Mouse (Mus musculus): ENCODE measurements at regions not wholly inside any gene's neighbourhood (a gene's known extent, or its start where the extent isn't known, plus 50 kb on each side); places are given as distances from the start of the nearest gene placed in this dataset.

DNA sequence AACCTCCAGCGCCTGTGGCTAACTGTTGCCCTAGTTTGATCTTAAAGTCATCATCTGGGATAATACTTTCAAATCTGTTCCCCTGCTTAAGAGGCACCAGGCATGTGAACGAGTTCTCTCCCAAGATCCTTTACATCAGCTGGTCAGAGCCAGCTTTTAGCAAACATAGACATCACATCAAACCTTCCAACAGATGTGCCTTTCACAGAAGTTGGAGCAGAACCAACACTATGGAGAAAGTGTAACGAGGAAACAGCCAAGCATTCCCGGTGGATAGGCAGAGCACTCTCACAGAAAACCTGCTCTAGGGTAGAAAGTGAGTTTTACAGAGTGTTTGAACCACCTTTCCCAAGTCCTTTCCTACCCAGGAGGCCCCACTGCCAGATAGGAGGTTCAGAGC is 244.7 kb upstream of the Thbs1 start:
- H3K36me3 ChIP-seq (ENCODE audit: control insufficient read depth, insufficient read depth, low read length), result no peaks in the 10 kb centered on the region
- no peaks in the 10 kb centered on the region for H3K27me3 ChIP-seq (replicated peaks; ENCODE audit: control insufficient read depth, insufficient read depth, low read length)
- H3K4me3 ChIP-seq (ENCODE audit: insufficient read depth, low read depth, low read length), result no peak overlapping the region
- H3K27ac ChIP-seq (ENCODE audit: insufficient read depth, low read depth, low read length), result no peak overlapping the region
- WGBS, result 51% methylated on average over 4 of the region's 4 CpGs
- TF ChIP-seq POLR2A (IDR thresholded peaks at IDR 0.05; ENCODE audit: low read depth, low read length), result no peak
- TF ChIP-seq CTCF (conservative IDR thresholded peaks at IDR 0.05; ENCODE audit: insufficient read depth, insufficient read length, low read depth, low read length), result no peak
- no peaks in the 10 kb centered on the region for H3K4me1 ChIP-seq (ENCODE audit: control insufficient read depth, insufficient read depth, low read length)
- no peak for DNase-seq

DNA sequence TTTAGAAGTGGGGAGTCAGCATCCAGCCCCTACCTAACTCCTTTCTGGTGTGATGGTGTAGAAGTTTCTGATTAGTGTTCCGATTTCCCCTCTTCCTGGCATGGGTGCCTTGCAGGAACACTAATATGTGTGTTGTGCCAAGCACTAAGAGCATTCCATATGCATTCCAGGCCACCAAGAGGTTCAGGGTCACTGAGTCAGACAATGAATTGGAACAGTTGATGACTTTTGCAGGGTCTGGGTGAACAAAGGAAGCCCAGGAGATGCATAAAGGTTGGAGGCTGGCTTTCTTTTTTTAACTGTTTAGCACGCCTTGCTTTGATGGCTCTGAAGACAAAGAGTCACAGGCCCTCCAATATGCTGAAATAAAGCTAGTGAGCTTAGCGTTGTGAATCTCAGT is 244.3 kb upstream of the Thbs1 start:
- Histone ChIP-seq H3K4me3 (ENCODE audit: insufficient read depth, low read depth, low read length) (no peak overlapping the region), H3K36me3 (ENCODE audit: control insufficient read depth, insufficient read depth, low read length) (no peaks in the 10 kb centered on the region), H3K27ac (ENCODE audit: insufficient read depth, low read depth, low read length) (no peak overlapping the region), H3K27me3 (replicated peaks; ENCODE audit: control insufficient read depth, insufficient read depth, low read length) (no peaks in the 10 kb centered on the region), H3K4me1 (ENCODE audit: control insufficient read depth, insufficient read depth, low read length) (no peaks in the 10 kb centered on the region)
- WGBS, result 55% methylated on average over 3 of the region's 3 CpGs
- DNase-seq, result no peak
- TF ChIP-seq CTCF (conservative IDR thresholded peaks at IDR 0.05; ENCODE audit: insufficient read depth, insufficient read length, low read depth, low read length) (no peak), POLR2A (IDR thresholded peaks at IDR 0.05; ENCODE audit: low read depth, low read length) (no peak)

GRCm38 (mm10) chr2:117868857-117869256 is 242.8 kb upstream of the Thbs1 start:
- Histone ChIP-seq H3K27me3 (replicated peaks; ENCODE audit: control insufficient read depth, insufficient read depth, low read length) (no peaks in the 10 kb centered on the region), H3K36me3 (ENCODE audit: control insufficient read depth, insufficient read depth, low read length) (no peaks in the 10 kb centered on the region), H3K4me3 (ENCODE audit: insufficient read depth, low read depth, low read length) (no peak overlapping the region), H3K4me1 (ENCODE audit: control insufficient read depth, insufficient read depth, low read length) (no peaks in the 10 kb centered on the region), H3K27ac (ENCODE audit: insufficient read depth, low read depth, low read length) (no peak overlapping the region)
- 92% methylated on average over 1 of the region's 1 CpGs for WGBS
- no peak for DNase-seq
- TF ChIP-seq CTCF (conservative IDR thresholded peaks at IDR 0.05; ENCODE audit: insufficient read depth, insufficient read length, low read depth, low read length), result no peak

GRCm38 (mm10) chr2:117871507-117872282 is 240.0 kb upstream of the Thbs1 start:
- no peaks in the 10 kb centered on the region for H3K36me3 ChIP-seq (ENCODE audit: control insufficient read depth, insufficient read depth, low read length)
- no peak overlapping the region for H3K4me3 ChIP-seq (ENCODE audit: insufficient read depth, low read depth, low read length)
- DNase-seq, result no peak
- WGBS, result 68% methylated on average over 9 of the region's 9 CpGs
- no peaks in the 10 kb centered on the region for H3K4me1 ChIP-seq (ENCODE audit: control insufficient read depth, insufficient read depth, low read length)
- TF ChIP-seq CTCF (conservative IDR thresholded peaks at IDR 0.05; ENCODE audit: insufficient read depth, insufficient read length, low read depth, low read length), result no peak
- no peak for TF ChIP-seq POLR2A (IDR thresholded peaks at IDR 0.05; ENCODE audit: low read depth, low read length)
- no peaks in the 10 kb centered on the region for H3K27me3 ChIP-seq (replicated peaks; ENCODE audit: control insufficient read depth, insufficient read depth, low read length)
- no peak overlapping the region for H3K27ac ChIP-seq (ENCODE audit: insufficient read depth, low read depth, low read length)

- Histone ChIP-seq H3K36me3 (ENCODE audit: control insufficient read depth, insufficient read depth, low read length) (no peaks in the 10 kb centered on the region), H3K27ac (ENCODE audit: insufficient read depth, low read depth, low read length) (no peak overlapping the region), H3K27me3 (replicated peaks; ENCODE audit: control insufficient read depth, insufficient read depth, low read length) (no peaks in the 10 kb centered on the region), H3K4me1 (ENCODE audit: control insufficient read depth, insufficient read depth, low read length) (no peaks in the 10 kb centered on the region), H3K4me3 (ENCODE audit: insufficient read depth, low read depth, low read length) (no peak overlapping the region)
- DNase-seq, result no peak
- 87% methylated on average over 6 of the region's 6 CpGs for WGBS
- no peak for TF ChIP-seq CTCF (conservative IDR thresholded peaks at IDR 0.05; ENCODE audit: insufficient read depth, insufficient read length, low read depth, low read length)
- TF ChIP-seq POLR2A (IDR thresholded peaks at IDR 0.05; ENCODE audit: low read depth, low read length), result no peak
These were observed 233.9 kb upstream of the Thbs1 start for GRCm38 (mm10) chr2:117877816-117878215.

DNA sequence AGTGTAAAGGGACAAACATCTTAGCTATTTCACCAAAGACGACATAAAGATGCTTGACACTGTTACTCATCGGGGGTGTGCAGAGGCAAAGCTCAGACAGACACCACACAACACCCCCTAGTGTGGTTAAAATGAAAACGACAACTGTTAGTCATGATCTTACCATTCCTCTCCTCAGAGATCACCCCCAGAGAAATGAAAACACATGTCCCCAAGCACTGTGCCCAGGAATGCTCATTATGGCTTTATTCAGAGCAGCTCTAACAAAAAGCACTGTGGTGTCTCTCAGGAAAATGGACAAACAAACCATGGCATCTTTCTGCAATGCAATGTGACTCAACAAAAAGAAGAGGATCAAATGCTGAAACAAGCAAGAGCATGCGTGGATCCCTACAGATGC is 229.5 kb upstream of the Thbs1 start:
- H3K27me3 ChIP-seq (replicated peaks; ENCODE audit: control insufficient read depth, insufficient read depth, low read length), result no peaks in the 10 kb centered on the region
- no peak overlapping the region for H3K27ac ChIP-seq (ENCODE audit: insufficient read depth, low read depth, low read length)
- TF ChIP-seq CTCF (conservative IDR thresholded peaks at IDR 0.05; ENCODE audit: insufficient read depth, insufficient read length, low read depth, low read length) (no peak), POLR2A (IDR thresholded peaks at IDR 0.05; ENCODE audit: low read depth, low read length) (no peak)
- WGBS, result 69% methylated on average over 4 of the region's 4 CpGs
- H3K4me3 ChIP-seq (ENCODE audit: insufficient read depth, low read depth, low read length), result no peak overlapping the region
- H3K36me3 ChIP-seq (ENCODE audit: control insufficient read depth, insufficient read depth, low read length), result no peaks in the 10 kb centered on the region
- no peaks in the 10 kb centered on the region for H3K4me1 ChIP-seq (ENCODE audit: control insufficient read depth, insufficient read depth, low read length)
- no peak for DNase-seq

DNA sequence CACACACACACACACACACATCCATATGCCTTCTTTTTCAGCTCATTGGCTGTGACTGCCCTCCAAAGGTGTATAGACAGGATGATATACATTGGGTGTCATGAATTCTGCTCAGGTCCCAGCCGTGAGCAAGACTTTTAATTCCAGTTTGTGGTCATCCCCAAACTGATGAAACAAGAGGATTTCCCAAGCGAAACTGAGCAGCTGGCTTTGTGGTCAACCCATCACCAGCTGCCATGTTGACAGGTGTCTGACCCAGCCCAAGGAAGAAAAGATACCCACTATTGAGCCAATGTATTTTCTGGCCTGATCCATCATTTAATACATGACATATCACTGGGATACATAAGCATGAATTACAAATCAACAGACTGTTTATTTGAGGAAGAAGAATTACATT is 228.8 kb upstream of the Thbs1 start:
- no peaks in the 10 kb centered on the region for H3K36me3 ChIP-seq (ENCODE audit: control insufficient read depth, insufficient read depth, low read length)
- H3K27ac ChIP-seq (ENCODE audit: insufficient read depth, low read depth, low read length), result no peak overlapping the region
- DNase-seq, result no peak
- 87% methylated on average over 2 of the region's 2 CpGs for WGBS
- no peak for TF ChIP-seq CTCF (conservative IDR thresholded peaks at IDR 0.05; ENCODE audit: insufficient read depth, insufficient read length, low read depth, low read length)
- no peaks in the 10 kb centered on the region for H3K4me1 ChIP-seq (ENCODE audit: control insufficient read depth, insufficient read depth, low read length)
- H3K4me3 ChIP-seq (ENCODE audit: insufficient read depth, low read depth, low read length), result no peak overlapping the region
- H3K27me3 ChIP-seq (replicated peaks; ENCODE audit: control insufficient read depth, insufficient read depth, low read length), result no peaks in the 10 kb centered on the region

All from kidney, adult 2 months (tissue).